Mouse (Mus musculus) fibroblast of lung, adult 2 months (primary cell): ENCODE measurements around the gene Dynlt1c.
"Not testable (repeated sequence)": the region's sequence is repeated elsewhere in the genome, so short reads cannot be mapped to it uniquely, and the experiment has no call there.

Source experiments
- DNase-seq: peaks from one replicate; pipeline ENCODE4 v3.0.0-alpha.2; 2011; ENCODE audit warnings: low read depth

Dynlt1c gene

GRCm38 (mm10) chr17:6655567-6656281 lies 54.3 kb downstream of the Dynlt1c start, which contains the start of gene Dynlt1f:
TSS of gene Dynlt1f (minus strand) at chr17:6655900.
- DNase-seq, result not testable (repeated sequence)

GRCm38 (mm10) chr17:6656471-6656870 lies 55.0 kb downstream of the Dynlt1c start:
- not testable (repeated sequence) for DNase-seq

DNA sequence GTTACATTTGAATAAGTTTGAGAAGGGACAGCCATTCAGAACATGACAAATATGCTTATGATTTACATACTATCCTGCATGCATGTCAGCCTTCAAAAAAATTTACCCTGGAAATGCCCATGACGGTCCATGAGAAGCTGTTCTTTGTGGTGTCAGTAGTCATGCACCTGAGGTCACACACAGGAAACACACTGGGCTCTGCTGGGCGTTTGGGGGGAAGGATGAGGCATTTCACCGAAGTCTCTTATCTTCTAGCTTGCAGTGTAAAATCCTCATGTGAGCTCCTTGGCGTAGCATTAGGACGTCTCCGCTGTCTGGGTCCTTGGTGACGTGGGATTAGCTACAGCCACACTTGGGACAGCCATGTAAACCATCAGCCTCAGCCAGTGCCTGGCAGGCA lies 57.3 kb downstream of the Dynlt1c start, which contains the start of gene Sytl3:
Sytl3 (plus strand) TSS at position 293 of the 400 bp plus-strand sequence.
- DNase-seq, result not testable (repeated sequence)
